Mouse (Mus musculus) natural killer cell, adult 2 months (primary cell): Measurements from ENCODE around the gene Pofut2.
"Not testable (repeated sequence)": the region's sequence is repeated elsewhere in the genome, so short reads cannot be mapped to it uniquely, and the experiment has no call there.

ENCODE experiments used
- DNase-seq, 2 experiments: peaks; one replicate each; pipeline ENCODE4 v3.0.0; 2022; ENCODE audit warnings: low spot score in 2 of 2

The Pofut2 gene

DNA sequence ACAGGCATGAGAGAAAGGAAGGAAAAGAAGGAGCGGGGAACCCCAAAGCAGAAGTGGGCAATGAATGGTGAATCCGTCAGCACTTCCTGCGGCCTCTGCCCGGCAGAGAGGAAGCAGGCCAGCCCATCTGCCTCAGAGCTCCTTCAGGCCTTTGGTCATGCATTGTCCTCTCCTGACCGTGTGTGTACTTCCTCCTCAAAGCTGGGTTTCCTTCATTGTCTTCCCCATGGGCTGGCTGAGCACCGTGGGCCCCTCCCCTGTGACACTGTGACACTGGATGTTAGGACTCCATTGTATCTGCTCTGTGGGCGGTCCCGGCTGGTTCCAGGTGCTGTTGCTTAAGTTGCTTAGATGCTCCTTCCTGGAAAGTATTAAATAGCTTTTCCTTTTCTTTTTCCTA lies 7.3 kb downstream of the Pofut2 start:
- DNase-seq, result no peak

DNA sequence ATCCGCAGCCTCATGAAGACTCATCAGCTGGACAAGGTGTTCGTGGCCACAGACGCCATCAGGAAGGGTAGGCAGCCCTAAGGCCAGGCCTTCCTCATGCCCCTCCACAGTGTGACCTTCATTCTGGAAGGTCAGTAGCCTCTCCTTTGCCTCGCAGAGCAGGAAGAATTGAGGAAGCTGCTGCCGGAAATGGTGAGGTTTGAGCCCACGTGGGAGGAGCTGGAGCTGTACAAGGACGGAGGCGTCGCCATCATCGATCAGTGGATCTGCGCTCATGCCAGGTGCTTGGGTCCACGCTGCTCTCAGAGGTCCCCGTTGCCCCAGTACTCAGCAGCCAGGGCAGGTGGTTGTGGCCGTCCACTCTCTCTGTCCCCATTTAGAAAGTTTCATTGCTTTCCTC lies 8.0 kb downstream of the Pofut2 start:
- DNase-seq, result no peak

DNA sequence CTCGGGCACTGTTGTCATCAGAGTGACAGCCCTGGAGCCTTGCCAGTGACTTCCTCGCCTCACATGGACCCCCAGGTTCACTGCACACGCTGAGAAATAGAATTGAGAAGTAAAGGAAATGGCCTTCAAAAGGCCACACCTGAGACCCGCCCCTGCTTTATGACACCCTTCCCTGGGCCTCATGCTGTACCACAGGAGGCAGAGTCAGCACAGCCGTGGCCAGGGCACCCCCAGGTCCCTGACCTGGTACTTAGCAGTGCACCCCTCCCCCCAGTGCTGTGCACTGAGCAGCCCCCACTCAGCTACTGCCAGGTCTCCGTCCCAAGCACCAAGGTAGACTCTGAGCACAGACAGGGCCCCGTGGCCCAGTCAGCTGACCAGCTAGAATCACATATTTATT lies 10.1 kb downstream of the Pofut2 start:
- no peak for DNase-seq

DNA sequence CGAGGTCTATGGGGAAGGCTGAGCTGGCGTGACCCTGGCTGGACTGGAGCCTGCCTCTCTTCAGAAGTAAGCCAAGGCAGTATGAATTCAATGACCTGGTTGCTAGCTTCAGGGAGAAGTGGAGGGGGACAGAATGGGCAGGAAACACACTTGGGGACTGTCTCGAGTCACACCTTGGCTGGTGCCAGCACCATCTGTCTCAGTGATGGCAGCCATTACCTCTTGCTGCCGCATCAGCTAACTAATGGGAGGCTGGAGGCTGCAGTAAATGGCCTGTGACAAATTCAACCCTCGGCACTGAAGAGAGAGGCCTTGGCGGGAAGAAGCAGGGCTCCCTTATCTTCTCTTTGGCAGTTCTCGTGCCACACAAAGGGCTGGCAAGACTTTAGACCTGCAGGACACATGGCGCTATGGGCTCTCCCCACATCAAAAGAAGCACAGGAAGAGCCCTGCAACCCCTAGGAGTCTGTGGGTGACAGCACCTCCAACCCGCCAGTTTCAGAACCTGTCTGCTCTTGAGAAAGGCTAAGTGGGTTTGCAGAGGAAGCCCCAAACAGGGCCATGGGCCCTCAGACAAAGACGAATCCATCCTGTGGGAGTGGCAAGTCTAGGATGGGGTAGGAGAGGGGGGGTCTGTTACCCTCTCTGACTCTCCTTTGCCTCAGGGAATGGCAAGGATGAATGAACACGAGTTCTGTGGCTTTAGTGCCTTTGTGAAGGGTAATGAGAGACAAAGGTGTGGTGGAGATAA lies 14.1 kb downstream of the Pofut2 start:
- peak; percentile 21 to 25 for DNase-seq

DNA sequence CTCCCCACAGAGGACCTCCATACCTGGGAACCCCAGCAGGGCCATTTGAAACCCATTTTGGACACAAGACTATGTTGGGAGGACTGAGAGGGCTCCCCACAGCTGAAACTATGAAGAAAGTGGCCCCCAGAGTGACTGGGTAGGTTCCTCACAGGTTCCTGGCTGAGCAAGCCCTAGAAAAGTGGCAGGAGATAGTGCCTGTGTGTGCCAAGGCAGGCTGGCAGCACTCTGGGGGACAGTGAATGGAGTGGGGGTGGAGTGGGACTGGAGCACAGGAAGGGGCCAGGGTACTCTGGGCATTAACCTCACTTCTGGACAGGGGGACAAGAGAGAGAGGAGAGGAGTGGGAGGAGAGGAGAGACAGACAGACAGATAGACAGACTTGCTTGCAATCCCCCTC lies 14.8 kb downstream of the Pofut2 start:
- DNase-seq, result no peak

DNA sequence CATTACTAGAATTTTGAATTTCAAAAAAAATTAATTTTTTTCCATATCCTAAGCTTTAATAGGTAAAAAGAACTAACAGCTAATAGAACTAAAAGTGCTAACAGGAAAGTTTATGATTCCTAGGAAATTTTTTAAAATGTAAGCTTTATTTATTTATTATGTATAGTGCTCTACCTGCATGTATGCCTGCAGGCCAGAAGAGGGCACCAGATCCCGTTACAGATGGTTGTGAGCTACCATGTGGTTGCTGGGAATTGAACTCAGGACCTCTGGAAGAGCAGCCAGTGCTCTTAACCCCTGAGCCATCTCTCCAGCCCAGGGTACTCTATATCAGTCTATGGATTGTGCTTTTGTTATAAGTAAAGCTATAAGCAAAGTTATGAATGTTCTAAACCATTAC lies 23.1 kb downstream of the Pofut2 start:
- DNase-seq, result not testable (repeated sequence)

DNA sequence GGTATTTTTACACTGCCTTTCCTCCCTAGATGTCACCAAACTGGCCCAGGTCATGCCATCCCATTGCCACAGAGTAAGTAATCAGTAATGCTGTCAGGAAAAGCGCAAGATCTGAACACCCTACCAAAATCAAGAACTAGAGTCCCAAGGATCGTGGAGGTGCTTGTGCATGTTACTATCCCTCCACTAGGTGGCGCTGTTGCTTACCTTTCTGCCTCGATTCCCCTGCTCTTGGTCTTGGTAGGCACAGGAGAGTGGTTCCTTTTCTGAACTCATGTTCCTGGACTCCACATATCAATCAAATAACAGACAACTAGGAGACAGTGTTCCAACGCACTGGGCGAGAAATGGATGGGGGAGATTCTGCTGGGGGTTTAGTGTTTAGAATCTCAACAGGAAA lies 23.8 kb downstream of the Pofut2 start:
- DNase-seq, result peak; percentile 54 to 74

DNA sequence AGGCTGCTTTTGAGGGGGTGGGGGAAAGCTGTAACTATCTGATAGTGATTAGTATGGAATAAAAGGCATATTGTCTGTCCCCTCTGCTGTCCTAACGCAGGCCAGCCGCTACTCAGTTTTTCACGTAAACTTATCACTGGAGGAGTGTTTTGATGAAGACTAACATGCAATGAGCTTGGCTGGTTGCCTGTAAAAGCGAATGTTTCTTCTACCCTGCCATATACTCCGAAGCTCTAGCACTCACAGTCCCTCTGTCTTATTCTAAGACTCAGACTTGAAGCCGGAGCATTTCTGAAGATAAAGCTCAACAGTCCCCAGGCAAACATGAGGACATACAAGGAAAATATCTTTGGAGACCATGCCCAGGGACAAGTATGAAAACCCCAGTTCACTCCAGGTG lies 25.8 kb downstream of the Pofut2 start:
- DNase-seq, result no peak

DNA sequence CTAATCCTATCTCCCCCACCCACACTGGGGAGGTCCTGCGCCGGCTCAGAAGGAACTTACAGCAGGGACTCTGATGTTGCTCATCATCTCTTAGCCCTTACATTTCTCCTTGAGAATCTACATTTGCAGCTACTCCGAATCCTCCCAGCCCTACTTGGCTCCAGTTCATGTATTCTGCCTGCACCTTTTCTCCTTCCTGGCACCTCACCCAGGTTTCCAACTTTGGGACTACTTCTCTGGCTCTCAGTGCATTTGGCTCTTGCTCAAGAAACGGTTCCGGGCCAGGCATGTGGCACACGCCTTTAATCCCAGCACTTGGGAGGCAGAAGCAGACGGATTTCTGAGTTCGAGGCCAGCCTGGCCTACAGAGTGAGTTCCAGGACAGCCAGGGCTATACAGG lies 28.6 kb downstream of the Pofut2 start:
- no peak for DNase-seq

DNA sequence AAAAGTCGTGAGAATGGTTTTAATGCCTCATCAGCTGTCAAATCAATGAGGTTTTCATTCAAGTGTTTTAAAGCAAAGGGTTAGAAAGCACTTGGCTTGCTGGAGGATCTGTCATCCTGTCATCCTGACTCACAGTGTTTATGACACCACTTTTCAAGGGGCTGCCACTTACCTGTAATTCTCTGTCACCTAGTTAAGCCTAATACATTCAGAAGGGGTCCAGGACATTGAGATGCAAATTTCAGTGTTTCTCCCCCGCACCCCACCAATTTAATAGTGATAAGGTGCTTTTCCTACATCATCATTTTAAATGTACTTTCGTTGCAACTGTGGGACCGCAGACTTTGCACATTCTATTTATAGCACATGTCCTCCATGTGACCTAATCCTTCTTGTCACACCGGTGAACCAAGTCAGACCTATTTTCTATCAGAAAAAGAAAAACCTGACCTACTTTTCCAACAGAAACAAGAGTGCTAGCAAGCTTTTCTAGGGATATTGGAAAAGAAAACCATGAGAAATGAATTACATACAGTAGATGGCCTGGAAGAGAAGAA lies 29.7 kb downstream of the Pofut2 start:
- no peak for DNase-seq

DNA sequence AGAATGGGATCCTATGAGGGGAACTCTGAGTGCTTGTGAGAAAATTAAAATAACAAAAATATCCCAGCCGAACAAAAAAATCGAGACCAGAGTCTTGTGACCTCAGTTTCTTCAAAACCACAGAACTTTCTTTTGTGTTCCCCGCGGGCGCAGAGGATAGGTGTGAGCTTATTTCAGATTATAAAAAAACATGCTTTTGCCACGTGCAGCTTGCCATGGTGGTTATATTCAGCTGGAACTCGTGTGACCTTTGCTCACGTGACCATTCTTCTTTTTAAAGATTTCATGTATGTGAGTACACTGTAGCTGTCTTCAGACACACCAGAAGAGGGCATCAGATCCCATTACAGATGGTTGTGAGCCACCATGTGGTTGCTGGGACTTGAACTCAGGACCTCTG lies 30.5 kb downstream of the Pofut2 start:
- DNase-seq, result peak in 1 of 2 experiments; percentile 17

DNA sequence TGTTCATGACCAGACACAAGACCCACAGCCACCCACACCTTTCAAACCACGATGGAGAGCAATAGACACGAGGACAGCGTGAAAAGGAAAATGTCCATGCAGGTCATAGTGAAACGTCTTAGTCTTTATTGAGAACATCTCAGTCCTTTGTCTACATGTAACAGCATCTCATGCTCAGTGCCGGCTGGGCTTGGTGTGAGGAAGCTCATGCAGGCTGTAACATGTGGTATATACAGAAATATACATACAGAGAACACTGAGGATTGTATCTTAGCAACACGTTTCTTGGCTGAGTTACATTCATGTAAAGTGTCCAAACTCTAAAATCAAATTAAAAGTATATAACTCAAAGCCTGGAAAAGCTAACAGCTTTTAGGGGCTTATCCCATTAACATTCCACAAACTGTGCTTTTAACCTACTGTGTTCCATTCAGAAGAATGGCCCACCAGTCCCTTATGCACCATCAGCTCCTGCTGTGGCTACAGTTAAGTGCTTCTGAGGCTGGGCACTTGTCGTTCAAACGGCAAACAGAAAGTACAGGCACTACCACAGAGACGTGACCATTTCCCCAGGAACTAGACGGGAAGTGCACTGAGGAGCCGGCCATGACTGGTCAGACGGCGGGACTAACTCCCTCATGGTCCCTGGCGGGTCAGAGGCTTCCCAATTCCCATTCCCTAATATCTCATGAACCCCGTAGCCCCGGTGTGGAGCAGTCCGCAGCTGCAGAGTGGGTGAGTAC lies 31.8 kb downstream of the Pofut2 start:
- no peak for DNase-seq

DNA sequence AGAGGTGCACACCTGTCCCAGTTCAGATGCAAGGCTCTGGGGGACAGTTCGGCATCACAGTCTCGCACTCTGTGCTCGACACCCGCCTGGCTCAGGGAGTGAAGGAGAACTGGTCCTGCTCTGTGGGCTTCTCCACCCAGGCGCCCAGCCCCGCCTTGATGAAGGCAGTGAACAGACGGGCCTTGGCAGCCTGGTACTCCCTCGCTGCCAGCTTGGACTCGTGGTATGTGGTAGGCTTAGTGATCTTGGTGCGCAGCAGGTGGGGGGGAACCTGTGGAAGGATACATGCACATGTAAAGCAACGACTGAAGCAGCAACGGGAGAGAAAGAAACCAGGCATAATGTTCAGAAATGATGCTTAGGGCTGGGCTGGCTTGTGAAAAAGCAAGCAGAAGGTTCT lies 35.7 kb downstream of the Pofut2 start:
- DNase-seq, result no peak

DNA sequence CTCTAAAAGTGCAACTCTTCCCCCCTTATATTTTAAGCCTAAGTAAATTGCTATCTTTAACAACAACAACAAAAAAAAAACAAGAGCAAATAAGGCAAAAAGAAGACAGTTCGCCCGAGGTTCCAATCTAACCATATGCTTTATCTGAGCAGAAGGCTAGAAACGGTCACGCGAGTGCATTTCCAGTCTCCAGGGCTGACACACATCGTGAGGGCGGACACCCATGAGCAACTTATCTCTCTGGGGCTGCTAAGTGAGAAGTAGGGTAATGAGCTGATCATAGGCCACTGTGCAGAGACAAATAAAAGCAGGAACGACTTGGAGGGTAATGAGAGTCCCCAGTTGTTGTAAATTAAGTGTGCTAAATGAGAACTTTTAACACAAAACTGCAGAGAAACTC lies 39.6 kb downstream of the Pofut2 start:
- DNase-seq, result no peak

DNA sequence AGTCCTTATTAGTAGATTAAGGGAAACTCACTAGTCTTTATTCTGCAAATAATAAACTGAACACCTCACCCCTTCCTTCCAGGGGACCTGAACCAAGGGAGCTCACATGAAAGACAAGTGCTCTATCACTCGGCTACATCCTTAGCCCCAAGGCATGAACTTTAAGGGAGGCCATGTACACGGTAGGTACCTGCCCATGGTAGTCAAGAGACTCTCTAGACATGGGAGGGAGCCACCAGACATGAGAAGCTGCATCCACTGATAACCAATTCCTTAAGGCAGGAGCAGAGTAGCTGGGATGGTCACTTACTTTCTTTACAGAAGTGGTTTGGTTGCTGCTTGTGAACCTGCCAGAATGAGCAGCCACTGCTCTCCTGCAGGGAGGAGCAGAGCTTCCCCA lies 40.2 kb downstream of the Pofut2 start:
- DNase-seq, result no peak

DNA sequence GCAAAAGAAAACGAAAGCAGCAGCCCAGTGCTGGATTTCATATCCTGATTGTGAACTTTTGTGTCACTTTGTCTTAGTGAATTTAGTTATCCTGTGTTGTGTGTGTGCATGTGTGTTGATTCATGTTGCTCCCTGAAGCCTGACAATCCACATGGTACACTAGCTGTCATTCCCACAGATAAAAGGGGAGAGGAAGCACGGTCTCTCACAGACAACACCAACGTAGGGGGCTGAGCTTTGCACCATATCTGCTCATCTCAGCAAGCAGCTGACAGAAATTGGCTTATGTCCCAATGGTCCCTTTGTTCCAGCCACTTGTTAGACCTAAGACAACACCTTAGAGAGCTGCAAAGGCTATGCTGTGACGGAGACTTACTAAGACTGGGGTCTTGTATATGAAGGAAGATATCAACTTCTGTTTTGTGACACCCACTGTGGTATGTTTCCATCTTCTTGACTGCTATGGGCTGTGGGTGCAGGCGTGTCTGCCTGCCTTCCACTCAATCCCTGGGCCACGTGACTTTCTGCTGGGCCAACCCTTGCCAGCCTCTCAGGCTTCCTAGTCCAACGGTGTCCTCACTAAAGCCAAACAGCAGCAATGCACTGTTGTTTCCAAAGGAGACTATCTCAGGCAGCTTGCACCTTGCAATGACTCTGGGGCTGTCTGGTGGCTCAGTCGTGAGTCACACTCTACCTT lies 41.4 kb downstream of the Pofut2 start:
- DNase-seq, result no peak

DNA sequence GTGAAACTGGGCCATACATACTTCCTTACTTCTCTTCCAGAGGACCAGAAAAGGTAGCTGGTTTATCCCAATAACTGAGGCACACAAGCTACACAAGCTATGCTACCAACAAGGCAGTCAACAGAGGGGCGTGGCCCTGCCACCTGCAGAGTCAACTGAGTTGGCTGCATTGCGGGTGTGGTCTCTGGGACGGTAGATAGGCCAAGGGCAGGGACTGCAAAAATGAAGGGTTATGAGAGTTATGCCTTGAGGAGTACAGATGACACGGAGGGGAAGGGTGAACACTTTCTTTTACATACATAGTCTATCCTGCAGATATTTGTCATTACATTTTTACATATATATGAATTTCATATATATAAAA lies 41.9 kb downstream of the Pofut2 start:
- no peak for DNase-seq

DNA sequence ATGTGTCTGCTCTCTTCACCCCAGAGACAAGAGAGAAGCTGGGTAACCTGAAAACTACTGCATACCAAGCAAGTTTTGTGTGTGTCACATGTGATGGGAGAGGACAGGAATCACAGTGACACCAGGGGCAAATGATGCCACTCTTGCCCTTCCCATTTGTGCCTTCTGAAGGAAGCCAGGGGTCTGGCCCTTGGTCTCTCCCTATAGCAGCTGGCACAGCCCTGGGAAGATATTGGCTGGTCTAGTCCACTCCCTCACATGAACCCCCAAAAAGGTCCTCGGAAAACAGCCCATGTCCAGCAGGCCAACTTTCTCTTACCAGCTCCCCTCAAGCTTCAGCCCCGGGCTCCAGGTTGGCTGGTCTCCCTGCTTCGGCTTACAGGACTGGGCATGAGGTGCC lies 45.3 kb downstream of the Pofut2 start:
- DNase-seq, result no peak

DNA sequence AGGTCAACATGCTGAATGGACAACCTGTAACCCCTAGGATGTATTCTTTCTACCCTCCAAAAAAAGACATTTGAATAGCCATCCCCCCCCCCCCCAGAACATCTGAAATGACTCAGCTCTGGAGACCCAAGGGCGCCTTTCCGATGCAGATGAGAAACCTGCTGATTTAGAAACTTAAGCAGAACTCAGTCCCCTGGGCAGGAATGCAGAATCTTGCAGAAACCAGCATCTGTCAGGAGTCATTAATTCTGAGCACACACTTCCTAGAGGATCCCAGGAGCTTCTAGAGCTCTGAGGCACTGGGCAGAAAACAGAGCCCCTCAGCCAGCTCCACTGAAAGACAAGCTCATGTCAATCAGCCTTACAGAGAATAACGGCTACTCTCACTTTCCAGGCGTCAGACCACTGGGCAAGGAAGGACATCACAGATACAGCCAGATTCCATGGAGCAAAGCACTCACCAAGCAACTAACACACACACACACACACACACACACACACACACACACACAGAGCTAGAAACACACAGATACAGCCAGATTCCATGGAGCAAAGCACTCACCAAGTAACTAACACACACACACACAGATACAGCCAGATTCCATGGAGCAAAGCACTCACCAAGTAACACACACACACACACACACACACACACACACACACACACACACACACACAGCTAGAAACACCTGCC lies 46.0 kb downstream of the Pofut2 start:
- DNase-seq, result no peak

DNA sequence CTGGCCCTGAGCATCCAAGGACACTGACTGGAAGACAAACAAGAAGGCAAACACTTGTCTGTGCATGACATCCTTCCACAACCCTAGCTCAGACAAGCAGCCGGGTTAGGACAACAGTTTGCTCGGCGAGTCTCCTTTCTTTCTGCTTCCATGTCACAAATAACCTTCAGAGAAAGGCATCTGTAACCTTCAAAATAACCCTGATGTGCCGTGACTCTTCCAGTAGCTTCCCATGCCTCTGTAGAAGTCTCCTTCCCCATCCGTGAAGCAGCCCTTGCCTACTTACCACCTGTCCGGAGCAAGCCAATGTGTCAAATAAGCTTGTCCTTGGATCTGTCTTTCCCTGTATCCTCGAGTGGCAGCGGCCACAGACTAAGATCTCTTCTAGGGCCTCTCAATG lies 46.7 kb downstream of the Pofut2 start:
- no peak for DNase-seq

DNA sequence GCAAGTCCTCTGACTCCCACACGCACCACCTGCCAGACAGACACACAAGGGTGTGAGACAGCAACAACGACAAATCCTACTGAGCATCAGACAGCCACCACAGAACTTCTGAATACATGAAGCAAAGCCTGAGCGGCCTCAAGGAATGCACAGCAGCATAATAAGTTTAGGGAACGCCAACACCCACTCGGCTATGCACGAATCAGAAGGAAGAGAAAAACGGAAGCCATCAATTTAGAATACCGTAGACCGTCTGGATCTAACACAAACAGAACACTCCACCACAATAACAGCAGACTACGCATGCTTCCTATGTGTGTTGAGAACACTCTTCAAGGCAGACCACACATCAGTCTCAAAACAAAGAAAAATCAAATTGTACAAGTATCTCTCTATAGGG lies 50.0 kb downstream of the Pofut2 start:
- no peak for DNase-seq

DNA sequence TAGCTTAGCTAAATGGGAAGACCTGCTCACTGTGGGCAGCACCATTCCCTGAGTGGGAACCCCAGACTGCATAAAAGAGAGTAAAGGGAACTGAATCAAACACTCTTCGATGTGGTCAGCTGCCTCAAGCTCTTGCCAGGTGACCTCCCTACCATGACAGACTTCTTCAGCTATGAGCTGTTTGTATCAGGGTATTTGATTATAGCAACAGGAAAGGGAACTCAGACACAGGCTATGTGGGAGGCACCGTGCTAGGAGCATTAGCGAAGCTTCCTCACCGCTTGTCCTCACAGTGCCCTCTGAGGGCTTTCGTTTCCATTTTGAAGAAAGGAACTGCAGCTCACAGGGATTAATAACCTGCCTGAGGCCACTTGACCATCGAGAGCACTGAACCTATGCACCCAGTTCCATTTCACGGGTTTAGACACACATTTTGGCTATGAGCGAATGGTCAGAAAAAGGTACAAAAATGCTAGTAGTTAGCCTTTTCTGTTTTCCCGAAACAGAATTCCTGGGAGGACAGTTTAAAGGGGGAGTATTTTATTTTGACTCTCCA lies 55.8 kb downstream of the Pofut2 start:
- no peak for DNase-seq
